Mouse (Mus musculus): ENCODE measurements around the gene Fgd3. TPM values are rescaled to one million over a fixed set of nuclear protein-coding genes. Genes with fewer than 3 reads are reported as not detected.

Fgd3 gene
- polyA plus RNA-seq (2012; rRNA removed): 0.56 and 0.62 TPM in 2 replicates

DNA sequence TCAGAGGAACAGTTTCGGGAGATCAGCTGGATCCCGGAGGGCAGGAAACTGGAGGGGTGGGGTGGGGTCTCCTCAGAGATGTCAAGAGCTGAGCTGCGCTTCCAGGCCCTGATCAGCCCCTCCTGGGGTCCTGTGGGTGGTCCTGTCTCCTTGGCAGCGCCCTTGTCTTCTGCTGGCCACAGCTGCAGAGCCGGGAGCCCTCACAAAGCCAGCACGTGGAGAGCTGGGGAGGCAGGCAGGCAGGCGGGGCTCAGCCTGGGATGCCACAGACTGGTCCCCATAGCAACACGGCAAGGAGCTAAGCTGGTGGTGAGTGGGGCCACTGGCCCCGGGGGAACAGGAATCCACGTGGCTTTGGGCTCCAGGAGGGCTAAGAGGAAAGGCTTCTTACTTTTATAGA, at the start of gene Fgd3:
Gene Fgd3 (minus strand): TSS at position 272 of the 400 bp plus-strand sequence.

GRCm38 (mm10) chr13:49341012-49341830, 21.1 kb upstream of the Fgd3 start, which contains the start of gene Bicd2:
TSS of gene Bicd2 (plus strand) at chr13:49341585.

DNA sequence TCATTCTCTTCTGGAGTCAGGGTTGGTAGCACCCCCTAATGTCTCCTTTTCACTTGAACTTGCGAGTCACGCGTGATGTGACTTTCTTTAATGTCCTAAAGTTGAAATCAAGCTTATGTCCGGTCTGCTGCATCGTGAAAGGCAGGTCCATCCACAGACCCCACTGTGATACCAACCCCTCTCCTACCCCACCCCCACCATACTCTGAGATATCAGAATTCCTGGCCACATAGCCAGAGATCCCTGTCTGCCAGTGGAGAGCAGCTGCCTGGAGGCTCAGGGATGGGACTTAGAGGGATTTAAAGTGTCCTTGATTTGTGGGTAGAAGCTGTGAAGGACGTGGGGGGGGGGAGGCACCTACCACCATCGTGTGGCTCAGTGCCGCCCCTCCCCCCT, 71.6 kb downstream of the Fgd3 start, which contains the start of gene Susd3:
Gene Susd3 (minus strand): TSS at position 240 of the 396 bp plus-strand sequence.

DNA sequence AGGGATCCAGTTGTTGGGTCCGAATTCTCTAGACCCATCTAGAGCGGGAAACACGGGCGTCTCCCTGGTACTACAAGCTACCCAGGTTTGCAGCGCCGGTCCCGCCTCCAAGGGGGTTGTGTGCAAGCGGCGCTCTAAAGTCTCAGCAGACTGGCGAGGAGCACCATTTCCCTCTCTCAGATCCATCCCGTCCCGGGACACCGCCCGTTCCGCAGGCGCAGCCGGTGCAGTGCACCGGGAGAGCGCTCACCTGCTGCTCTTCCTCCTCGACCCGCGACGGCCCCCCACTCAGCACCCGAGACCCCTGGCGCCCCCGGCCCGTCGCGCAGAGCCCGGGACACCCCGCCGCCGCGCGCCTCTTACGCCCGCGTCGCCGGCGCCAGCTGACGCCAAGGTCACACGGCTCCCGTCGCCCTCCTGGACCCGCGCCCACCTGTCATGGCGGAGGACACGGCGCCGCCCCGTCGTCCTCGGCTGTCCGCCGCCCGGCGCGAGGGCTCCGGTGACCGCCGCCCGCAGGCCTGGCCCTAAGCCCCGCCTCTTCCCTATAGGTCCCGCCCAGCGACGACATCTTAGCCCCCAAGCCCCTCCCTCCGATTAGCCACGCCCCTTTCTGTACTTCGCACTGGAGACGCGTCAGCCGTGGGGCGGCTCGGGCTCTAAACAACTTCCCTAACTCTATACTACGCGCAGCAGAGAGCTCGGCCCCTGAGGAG, 104.4 kb downstream of the Fgd3 start, which contains the start of gene Card19:
Gene Card19 (minus strand): TSS at position 534 of the 716 bp plus-strand sequence.

Other genes starting within 250 kb of the Fgd3 start
- gene Wnk2, start 172.3 kb downstream of the Fgd3 start, polyA plus RNA-seq (2012; rRNA removed): 13.7 and 14.0 TPM in 2 replicates
- gene Ninj1, start 132.8 kb downstream of the Fgd3 start, polyA plus RNA-seq (2012; rRNA removed): 151 and 187 TPM in 2 replicates
- 154 and 247 TPM in 2 replicates for gene Card19, start 104.3 kb downstream of the Fgd3 start, polyA plus RNA-seq (2012; rRNA removed)
- gene Susd3, start 71.6 kb downstream of the Fgd3 start, polyA plus RNA-seq (2012; rRNA removed): 0.50 and 3.7 TPM in 2 replicates
- gene Bicd2, start 21.3 kb upstream of the Fgd3 start, polyA plus RNA-seq (2012; rRNA removed): 8.7 and 9.2 TPM in 2 replicates
- 5.8 and 8.4 TPM in 2 replicates for gene Ippk, start 100.9 kb upstream of the Fgd3 start, polyA plus RNA-seq (2012; rRNA removed)
- gene Tes3-ps, start 173.0 kb upstream of the Fgd3 start, polyA plus RNA-seq (2012; rRNA removed): not detected in 2 replicates
- gene Ecm2, start 184.5 kb upstream of the Fgd3 start, polyA plus RNA-seq (2012; rRNA removed): 0.14 and 0.37 TPM in 2 replicates
- gene Aspn, start 224.1 kb upstream of the Fgd3 start, polyA plus RNA-seq (2012; rRNA removed): 0.20 and 0.29 TPM in 2 replicates

Measured in stomach, adult 2 months (tissue).